Mouse (Mus musculus) E14TG2a.4 (cell line): ENCODE results near the gene Atxn7l1.

Experiments
- CTCF ChIP-seq: conservative IDR thresholded peaks from 2 replicates; pipeline ENCODE4 v1.5.1; 2014; ENCODE audit warnings: low read length
- NANOG ChIP-seq: IDR thresholded peaks from 2 replicates; pipeline ENCODE4 v1.6.1; 2014; ENCODE audit warnings: borderline replicate concordance, low read length, mixed read lengths
- POU5F1 ChIP-seq: IDR thresholded peaks from 2 replicates; pipeline ENCODE4 v1.6.1; 2014; ENCODE audit warnings: low read length, borderline replicate concordance

DNA sequence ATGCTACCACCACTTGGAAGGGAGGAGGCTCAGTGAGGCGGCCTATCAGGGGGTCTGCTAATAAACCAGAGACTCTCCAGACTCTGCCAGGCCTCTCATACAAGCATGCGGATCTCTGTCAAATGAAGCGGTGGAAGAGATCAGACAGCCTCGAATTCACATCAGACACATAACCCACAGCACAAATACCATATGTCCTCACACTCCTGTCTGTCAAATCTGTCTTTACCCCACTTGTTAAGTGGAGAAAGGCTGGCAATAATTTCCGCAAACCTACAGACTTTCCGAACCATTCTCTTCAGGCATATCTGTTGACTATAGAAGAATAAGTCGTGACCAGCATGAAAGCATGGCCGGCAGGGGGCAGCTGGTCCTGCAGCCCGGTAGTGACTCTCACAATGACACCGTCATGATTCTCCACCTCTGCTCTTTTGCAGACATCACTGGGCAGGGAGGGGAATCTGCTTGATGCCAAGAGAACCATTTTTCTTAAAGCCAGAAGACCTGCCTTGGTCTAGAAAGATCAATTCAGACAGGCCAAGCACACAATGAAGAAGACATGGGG lies 189.2 kb downstream of the Atxn7l1 start:
- no peak for TF ChIP-seq NANOG
- TF ChIP-seq CTCF, result no peak
- TF ChIP-seq POU5F1, result no peak
